Mouse (Mus musculus) heart, adult 2 months (tissue): ENCODE data around the gene Rsph3b.
"Not testable (repeated sequence)": the region's sequence is repeated elsewhere in the genome, so short reads cannot be mapped to it uniquely, and the experiment has no call there.

ENCODE experiments used
- CTCF ChIP-seq: fragments of 200-600 bp; IDR thresholded peaks from 2 replicates; pipeline ENCODE4 v1.8.1; 2022; ENCODE audit warnings: antibody characterized with exemption, mild to moderate bottlenecking, moderate library complexity
- EP300 ChIP-seq: fragments of 200-500 bp; IDR thresholded peaks from 2 replicates; pipeline ENCODE4 v1.6.1; 2011; ENCODE audit warnings: low read depth, low read length, control low read depth; ENCODE audit not compliant: insufficient read depth
- POLR2A ChIP-seq: fragments of 200-500 bp; IDR thresholded peaks from 2 replicates; pipeline ENCODE4 v1.6.1; 2011; ENCODE audit warnings: mild to moderate bottlenecking, low read depth, low read length, control low read depth; ENCODE audit not compliant: insufficient read depth

DNA sequence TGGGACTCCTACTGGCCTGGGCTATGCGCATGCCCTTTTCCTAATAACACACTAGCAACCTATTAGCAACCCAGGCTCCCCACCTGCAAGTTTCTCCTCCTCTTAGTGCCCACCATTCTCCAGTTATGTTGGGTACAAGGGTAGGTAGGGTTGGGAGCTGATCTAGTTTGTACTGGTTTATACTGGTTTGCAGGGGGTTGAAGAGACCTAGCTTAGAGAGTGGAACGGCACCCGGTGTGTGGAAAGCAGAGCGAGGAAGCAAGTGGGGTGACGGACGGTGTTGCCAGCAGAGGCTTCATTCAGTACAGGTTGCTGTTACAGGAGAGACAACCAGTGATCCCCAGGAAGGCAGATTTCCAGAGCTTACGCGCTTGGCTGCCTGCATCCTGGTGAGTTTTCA is 21.9 kb upstream of the Rsph3b start, which contains the start of gene Rnaset2b:
- not testable (repeated sequence) for TF ChIP-seq POLR2A, CTCF, EP300
